Mouse (Mus musculus): Measurements from ENCODE around the gene Cep131.

Cep131 gene

DNA sequence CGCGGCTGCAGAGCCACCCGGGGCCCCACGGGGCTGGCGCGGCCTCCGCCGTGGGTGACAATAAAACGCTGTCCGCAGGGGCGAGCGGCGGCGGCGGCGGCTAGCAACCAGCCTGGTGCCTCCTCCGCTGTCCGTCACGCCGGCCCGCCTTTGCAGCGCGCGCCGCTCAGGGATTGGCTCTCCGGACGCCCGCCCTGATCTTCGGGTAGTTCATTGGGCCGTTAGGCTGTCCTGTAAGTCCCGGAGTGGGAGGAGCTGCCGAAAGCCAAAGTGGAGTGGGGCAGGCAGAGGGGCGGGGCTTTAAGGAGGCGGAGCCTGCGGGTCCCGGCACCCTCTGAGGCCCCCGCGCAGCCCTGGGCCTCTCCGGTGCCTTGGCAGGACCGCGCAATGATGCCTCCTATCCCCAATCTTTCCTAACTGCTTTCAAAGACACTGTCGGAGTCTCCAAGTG lies at the start of gene Cep131:
Gene Cep131 (minus strand): TSS at position 126 of the 451 bp plus-strand sequence.
- peak; percentile 98 to 99 for DNase-seq (ENCODE audit: low spot score in 2 of 2)

DNA sequence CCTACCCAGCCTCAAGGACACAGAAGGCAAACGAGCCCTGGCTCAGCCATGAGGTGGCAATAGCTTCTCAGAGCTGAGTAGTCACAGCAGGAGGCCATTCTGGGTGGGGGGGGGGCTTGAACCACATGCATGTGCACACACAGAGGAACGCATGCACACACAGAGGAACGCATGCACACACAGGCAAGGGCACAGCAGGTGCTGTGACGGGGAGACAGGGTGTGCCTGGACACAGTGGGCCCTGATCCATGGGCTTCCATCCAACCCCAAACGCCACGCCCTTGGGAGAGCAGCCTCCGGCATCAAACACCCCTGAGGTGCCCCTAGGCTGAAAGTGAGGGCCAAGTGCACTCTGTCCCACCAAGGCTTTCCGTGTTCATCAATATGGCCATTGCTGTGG lies 49.6 kb upstream of the Cep131 start:
- no peak for DNase-seq (ENCODE audit: low spot score in 2 of 2)

DNA sequence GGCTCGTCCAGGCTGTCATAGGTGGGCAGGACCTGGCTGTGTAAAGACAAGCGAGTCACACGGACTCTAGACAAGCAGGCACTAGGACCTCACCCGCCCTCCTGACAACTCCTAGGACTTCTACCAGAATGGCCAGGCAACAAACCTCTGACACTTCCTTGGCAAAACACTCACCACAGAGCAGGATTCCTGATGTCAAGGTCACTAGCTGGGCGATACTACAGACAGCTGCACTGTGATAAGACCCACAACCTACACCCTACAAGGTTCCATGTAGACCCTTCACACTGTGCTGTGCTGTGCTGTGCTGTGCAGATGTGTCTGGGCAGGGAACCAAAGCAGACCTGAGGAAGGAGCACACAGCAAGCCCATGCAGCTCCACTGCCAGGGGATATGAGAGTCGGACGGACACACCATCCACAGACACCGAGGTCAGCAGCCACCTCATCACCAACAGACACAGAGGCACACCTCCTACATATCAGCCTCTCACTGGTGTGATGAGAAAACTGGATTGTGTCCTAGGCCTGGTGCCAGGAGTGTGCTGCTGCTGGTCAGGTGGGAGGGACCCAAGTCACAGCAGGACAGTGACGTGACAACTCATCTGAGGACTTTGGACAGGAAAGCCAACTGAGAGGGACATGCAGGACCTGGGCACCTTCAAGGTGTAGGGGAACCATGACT lies 48.4 kb upstream of the Cep131 start:
- DNase-seq (ENCODE audit: low spot score in 2 of 2) = peak; percentile 49 to 64

- DNase-seq (ENCODE audit: low spot score in 2 of 2) = no peak
Measured at GRCm38 (mm10) chr11:120134148-120134547, 47.5 kb upstream of the Cep131 start.

DNA sequence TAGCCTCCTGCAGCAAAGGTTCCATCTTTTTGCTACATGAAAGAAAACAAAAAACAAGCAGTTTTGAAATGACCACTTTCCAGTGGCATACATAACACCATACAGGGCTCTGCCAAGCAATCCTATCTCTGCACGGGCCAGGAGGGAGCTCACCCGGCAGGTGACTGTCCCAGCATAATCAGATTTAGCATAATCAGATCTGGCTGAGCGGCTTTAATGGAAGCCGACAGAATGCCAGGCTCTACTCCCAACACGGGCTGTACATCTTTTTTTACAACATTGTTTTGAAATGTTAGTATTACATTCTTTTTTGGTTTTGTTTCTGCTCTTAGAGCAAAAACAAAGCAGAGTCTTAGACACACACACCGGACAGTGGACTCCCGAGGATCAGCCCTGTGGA lies 42.7 kb upstream of the Cep131 start:
- no peak for DNase-seq (ENCODE audit: low spot score in 2 of 2)

GRCm38 (mm10) chr11:120126845-120127244 lies 40.2 kb upstream of the Cep131 start:
- no peak for DNase-seq (ENCODE audit: low spot score in 2 of 2)

GRCm38 (mm10) chr11:120122126-120122525 lies 35.5 kb upstream of the Cep131 start:
- no peak for DNase-seq (ENCODE audit: low spot score in 2 of 2)

DNA sequence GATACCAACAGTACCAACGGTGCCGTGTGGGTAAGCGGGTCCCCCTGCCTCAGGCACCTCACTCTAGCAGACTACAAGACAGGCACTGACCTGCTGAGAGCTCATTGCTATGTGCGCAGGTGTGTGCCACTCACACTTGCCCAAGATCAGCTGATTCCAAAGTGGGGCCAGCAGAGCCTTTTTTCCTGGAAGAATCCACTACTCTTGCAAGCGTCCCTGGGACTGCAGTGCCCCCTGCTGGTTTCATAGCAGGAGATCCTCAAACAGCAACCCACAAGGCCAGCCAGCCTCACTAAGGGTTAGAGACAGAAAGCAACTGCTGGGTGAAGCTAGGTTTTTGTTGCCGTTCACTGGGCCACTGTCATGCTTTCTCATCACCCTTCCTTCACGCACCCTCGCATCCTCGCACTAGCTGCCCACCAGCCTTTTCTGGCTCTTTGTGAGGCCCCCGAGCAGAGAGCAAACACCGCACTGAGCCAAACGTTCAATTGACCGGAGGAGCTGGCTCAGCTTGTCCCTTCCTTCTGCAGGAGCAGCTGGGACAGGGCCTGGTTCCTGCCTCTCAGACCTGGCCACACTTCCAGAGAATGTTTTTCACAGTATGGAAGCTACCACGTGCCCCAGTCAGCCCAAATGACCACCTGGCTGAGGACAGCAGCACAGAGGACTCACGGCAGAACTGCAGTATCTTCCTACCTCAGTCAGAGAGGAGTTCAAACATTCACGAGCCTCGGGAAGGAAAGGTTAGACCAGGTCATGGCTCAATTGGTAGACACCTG lies 34.2 kb upstream of the Cep131 start:
- DNase-seq (ENCODE audit: low spot score in 2 of 2) = peak in 1 of 2 experiments; percentile 44

- DNase-seq (ENCODE audit: low spot score in 2 of 2) = no peak
Measured at GRCm38 (mm10) chr11:120119936-120120541, 33.4 kb upstream of the Cep131 start.

DNA sequence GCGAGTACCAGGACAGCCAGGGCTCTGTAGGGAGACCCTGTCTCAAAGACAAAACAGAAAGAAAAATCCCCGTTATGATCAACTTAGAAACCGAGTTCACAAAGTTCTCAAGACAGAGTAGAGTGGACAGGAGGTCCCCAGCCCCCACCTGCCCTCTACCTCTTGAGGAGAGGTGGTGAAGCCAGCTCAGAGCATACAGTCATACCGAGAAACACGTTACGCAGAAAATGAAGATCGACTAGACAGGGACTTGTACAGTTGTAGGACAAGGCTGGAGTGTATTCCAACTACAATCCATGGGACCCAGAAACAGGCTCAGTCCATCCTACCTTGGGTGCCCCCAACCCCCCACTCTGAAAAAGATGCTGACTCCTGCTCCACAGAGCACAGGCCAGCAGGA lies 32.5 kb upstream of the Cep131 start:
- no peak for DNase-seq (ENCODE audit: low spot score in 2 of 2)

DNA sequence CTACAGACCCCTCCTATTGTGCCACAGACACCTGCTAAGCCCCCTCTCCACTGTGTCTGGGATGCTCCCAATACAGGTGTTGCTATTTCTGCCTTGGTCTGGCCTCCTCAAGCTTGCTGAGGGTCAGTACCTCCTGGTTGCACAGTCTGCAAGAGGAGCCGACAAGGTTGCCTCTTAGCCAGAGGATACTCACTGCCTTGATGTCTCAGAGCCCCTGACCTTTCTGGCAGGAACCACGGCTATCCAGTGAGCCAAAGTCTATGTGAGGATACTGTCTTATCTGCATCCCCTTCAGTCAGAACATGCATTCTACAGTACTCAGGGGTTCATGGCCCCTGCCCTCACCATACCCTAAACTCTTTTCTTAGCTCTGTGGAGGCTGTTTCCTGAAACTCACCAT lies 31.0 kb upstream of the Cep131 start:
- DNase-seq (ENCODE audit: low spot score in 2 of 2) = no peak

DNA sequence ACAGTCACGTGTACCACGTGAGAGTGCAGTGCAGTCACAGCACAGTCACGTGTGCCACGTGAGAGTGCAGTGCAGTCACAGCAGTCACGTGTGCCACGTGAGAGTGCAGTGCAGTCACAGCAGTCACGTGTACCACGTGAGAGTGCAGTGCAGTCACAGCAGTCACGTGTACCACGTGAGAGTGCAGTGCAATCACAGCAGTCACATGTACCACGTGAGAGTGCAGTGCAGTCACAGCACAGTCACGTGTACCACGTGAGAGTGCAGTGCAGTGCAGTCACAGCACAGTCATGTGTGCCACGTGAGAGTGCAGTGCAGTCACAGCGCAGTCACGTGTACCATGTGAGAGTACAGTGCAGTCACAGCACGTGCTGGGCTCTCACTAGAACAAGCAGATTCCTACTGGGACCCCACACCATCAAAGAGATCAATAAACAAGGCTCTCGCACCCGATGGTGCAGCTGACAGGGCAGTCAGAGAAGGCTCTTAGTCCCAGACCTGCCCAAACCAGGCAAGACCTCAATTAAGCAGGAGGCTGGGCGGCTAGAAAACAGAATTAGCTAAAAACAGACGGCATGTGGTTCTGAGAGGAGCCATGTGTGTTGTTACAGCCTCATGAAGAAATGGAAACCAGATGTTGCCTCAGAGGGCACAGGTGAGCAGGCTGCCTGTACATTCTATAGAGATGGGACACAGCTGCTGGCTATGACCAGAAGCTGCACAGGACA lies 28.0 kb upstream of the Cep131 start:
- DNase-seq (ENCODE audit: low spot score in 2 of 2) = no peak

- DNase-seq (ENCODE audit: low spot score in 2 of 2) = no peak
Measured at GRCm38 (mm10) chr11:120112136-120112535, 25.5 kb upstream of the Cep131 start.

DNA sequence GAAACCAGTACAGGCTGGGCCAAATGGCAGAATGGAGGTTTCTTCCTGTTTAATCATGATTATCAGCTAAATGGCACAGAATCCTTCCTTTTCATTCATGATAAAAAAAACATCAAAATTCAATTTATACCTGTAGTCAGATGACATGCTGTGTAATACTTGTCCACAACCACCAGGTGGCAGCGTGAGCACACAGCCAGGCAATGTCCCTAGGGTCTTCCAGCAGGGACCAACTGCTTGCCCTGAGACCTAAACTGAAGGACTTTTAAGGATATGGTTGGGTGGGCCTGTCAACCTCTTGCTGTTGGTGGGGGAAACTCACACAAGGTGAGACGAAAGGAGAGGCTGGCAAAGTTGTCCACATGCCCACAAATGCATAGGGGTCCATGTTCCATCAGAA lies 24.4 kb upstream of the Cep131 start:
- peak in 1 of 2 experiments; percentile 35 for DNase-seq (ENCODE audit: low spot score in 2 of 2)

- DNase-seq (ENCODE audit: low spot score in 2 of 2) = no peak
Measured at GRCm38 (mm10) chr11:120110554-120110953, 23.9 kb upstream of the Cep131 start.

DNA sequence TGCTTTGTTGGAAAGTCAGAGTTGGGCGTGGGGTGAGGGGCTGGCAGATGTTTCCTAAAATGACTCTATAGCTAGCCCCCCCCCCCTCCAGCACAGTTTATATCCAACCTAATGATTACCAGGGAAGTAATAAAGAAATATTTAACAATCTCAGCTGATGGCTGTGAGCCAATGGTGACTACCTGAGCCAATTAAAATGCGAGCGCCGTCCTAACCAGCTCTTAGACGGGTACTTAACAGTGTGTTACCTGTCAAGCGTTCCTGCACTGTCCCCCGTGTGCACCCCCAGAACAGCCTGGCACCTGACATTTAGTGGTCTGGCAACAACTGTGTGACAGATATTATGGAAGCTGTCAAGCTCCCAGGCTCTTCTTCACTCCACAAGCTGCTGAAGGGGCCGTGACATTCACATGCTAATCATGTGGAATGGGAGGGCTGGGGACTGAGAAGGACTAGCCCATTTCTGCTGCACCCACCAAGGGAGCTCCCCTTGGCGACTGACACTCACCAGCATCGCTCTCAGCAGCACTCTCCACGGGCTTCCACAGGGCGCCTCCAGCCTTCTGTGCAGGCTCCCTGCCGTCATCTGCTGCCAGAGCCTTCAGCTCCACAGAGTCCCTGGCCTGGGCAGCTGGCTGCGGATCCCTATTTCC lies 23.1 kb upstream of the Cep131 start:
- no peak for DNase-seq (ENCODE audit: low spot score in 2 of 2)

DNA sequence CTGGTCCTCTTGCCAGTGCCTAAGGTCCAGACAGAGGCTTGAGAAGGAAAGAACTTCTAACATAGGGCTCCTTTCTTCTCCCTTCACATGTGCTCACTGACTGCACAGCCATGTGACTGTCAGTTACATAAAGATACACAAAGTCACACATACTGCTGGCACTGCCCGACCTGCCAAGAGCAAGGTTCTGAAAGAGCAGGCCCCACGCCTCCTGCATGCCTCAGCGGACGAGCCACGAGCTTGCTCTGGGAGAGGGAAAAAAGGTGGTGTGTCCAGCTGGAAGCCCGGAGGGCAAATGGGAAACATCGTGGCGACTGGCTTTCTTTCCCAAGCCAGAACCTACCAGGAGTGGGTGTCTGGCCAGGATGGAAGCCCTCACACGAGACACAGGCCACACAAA lies 21.2 kb upstream of the Cep131 start:
- no peak for DNase-seq (ENCODE audit: low spot score in 2 of 2)

DNA sequence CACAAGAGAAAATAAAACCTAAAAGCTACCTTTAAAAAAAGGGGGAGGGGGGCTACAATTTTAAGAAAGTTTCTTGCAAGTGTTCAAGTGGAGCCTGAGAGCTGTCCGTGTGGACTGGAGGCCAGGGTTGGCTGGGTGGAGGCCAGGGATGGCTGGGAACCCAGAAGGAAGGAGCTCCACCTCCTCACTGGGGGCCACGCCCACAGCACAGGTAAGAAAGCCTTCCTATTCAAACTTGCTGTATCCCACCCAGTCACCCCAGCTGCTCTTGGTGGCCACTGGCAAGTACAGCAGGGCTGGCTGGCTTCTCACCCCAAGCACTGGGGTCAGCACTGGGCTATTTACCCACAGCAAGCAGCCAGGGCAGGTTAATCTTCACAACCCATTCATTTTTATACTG lies 20.4 kb upstream of the Cep131 start:
- DNase-seq (ENCODE audit: low spot score in 2 of 2) = no peak

DNA sequence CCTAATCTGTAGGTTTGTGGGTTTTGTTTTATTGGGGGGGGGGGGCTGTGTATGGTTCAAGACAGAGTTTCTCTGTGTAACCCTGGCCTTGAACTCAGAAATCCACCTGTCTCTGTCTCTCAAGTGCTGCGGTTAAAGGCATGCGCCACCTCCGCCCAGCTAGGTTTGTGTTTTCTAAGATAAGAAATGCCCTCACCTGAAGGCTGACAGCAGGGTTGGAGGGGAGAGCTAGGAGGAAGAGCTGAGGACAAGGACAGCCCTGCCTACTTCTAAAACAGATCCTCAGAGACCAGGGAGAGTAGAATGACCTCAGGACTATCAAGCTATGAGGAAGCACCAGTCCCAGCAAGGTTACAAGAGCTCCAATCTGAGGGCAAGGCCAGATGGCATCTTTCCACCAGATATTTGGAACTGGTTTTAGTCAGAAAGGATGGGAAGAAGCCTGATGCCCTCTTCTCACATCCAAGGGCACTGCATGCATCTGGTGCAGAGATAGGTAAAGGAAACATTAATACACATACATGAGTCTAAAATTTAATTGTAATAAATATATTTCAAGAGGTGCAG lies 16.9 kb upstream of the Cep131 start:
- DNase-seq (ENCODE audit: low spot score in 2 of 2) = no peak

- DNase-seq (ENCODE audit: low spot score in 2 of 2) = peak; percentile 44 to 58
Measured at GRCm38 (mm10) chr11:120101036-120101435, 14.4 kb upstream of the Cep131 start.

Data from heart, adult 9 months (tissue).